Mouse (Mus musculus) adrenal gland, postnatal 10 days (tissue): ENCODE data around the gene Pde5a. TPM values are rescaled to one million over a fixed set of nuclear protein-coding genes. Genes with fewer than 3 reads are reported as not detected.

Experiments
- DNase-seq: peaks from one replicate; pipeline ENCODE4 v3.0.0; 2021; ENCODE audit warnings: mixed read lengths
- total RNA-seq, 2 experiments: library from RNA; stranded (reverse); gene quantifications; 2 replicates each; pipeline ENCODE4 v1.2.3; 2021

The Pde5a gene
- total RNA-seq, 2 experiments from 2014 or later = 20.4 to 21.2 TPM

DNA sequence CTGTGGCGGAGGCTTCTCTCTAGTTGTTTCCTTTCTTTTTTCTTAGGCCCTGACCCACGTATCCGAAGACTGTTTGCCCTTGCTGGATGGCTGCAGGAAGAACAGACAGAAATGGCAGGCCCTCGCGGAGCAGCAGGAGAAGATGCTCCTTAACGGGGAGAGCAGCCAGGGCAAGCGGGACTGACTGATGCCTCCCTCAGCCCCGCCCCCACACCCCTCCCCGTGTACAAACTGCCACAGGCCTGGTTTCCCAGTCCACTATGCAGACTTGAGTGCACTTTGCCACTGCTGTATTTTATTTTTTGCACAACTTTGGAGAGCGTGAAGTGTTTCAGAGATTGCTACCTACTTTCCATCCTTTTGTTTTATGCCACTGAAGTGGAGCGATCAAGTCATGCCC is 126.4 kb downstream of the Pde5a start:
- no peak for DNase-seq

DNA sequence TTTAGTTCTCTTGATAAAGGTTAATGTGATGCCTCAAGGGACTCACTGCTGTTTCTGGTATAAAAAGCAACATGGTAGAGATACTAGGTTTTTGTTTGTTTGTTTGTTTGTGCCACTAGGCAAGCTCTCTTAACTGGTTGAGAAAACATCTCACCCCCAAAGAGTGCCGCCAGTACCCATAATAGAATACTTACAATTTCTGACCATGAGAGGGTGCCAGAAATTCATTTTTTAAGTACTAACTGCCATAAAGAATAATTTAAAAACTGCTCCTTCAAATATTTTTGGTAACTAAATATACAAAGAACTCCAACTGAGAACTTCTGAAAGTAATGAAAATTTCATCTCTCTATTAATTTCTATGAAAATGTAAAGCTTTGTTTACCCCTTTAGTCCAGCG is 131.1 kb downstream of the Pde5a start:
- DNase-seq = no peak

DNA sequence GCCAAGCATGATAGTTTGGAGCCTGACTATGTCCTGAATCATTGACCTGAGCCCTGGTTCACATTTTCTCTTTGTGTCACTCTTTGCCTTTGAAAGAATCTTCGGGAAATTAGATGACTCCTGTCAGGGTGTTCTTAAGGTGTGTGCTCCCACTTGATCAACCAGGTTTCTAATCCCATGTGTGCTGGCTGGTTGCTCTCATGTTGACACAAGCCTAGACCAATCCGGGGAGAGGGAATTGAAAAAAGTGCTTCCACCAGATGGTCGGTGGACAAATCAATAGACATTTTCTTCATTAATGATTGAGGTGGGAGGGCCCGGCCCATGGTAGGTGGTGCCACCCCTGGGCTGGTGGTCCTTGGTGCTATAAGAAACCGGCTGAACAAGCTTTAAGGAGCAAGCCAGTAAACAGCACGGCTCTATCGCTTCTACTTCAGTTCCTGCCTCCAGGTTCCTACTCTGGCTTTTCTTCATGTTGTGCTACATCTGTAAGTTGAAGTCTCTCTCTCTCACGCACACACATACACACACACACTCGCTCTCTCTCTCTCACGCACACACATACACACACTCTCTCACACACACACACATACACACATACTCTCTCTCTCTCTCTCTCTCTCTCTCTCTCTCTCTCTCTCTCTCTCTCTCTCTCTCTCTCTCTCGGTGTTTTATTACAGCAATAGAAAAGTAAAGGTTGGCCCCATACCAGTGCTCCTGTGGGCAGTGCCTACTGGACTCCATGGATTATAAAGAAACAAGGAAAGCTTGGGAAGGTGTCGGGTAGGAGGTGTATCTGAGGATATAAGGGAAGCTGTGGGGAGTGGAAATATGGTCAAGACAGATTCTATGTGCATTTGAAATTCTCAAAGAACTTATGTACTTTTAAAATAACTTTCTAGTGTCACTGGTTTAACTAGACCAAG is 132.1 kb downstream of the Pde5a start:
- DNase-seq = no peak

- no peak for DNase-seq
Measured at GRCm38 (mm10) chr3:122865092-122865491, 136.3 kb downstream of the Pde5a start.

- DNase-seq = no peak
Measured at GRCm38 (mm10) chr3:122868270-122868669, 139.5 kb downstream of the Pde5a start.

DNA sequence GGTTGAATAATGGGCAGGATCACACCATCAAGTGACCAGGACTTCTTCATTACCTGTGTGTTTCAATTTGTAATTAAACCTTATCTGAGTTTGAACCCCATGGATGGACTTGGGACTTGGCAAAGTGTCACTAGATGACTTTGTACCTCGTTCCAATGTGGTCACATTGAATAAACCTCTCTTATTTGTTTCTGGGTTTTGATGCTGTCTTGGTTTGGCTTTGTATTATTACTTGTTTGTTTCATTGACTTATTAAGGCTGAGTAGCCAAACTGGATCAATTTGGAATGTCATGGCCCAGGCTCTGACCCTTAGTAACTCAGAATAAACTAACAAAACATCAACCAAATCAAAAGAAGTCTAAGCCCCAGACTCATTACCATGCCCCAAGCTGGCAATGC is 142.8 kb downstream of the Pde5a start:
- DNase-seq = no peak

GRCm38 (mm10) chr3:122876870-122877269 is 148.1 kb downstream of the Pde5a start:
- no peak for DNase-seq

- no peak for DNase-seq
Measured at GRCm38 (mm10) chr3:122877543-122877942, 148.8 kb downstream of the Pde5a start.

DNA sequence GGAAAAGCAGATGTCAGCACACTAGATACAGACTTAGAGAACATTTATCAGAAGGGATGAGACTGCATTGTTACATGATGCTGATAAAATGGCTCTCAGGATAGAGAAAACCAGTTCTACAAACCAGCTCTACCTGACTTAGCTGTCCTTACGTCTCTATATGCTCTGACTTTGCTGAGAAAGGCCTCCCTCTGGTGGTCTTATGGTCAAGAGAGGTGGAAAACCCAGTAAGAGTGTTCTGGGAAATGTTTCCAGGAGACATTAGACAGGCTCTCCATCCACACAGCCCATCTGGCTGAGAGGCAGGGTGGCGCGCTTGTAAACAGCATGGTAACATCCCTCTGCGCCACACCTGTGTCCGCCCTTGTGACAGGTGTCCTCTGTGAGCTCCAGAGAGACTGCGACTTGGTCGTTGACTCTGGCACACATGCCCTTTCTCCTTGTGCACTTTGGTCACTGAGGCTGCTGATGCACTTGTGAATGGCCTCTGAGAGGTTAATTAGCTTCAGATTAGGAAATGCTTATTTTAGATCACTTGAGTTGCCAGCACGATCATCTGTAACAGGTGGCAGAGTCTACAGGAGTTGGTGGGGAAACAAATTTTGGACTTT is 150.1 kb downstream of the Pde5a start:
- no peak for DNase-seq

DNA sequence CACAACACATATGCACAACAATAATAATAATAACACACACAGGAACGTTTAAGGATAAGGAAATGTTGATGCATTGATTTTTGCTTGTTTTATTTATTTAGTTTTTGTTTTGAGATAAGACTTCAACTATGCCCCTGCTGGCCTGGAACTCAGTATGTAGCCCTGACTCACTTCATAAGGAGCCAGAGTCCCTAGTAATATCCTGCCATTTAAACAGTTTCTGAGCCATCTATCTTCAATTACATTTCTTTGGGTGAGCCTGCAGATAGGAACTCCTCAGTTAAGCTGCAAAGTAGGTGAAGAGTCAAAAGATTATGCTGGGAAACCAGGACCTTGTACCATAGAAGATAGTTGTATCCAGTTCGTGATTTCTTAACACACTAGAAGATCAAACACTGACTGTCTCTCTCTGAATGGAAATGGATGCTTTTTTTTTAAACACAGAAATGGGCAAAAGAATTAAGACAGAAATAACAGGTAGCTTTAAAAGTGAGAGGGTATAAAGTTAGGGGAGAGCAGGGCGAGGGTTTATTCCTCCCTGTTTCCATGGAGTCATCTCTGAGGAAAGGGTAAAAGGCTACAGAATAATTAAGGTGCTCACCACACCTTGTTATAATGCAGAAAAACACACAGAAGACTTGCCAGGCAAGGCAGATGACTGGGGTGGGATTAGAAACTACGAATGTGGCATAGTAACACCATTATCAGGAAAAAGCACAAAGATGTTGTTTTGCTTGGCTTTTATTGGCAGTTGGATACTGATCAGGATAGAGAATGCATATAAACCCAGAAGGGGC is 159.0 kb downstream of the Pde5a start:
- DNase-seq = no peak

GRCm38 (mm10) chr3:122888371-122888819 is 159.6 kb downstream of the Pde5a start:
- no peak for DNase-seq

- no peak for DNase-seq
Measured at GRCm38 (mm10) chr3:122894772-122895171, 166.0 kb downstream of the Pde5a start, which contains the start of gene Fabp2. Gene Fabp2 (plus strand): TSS chr3:122895072.

DNA sequence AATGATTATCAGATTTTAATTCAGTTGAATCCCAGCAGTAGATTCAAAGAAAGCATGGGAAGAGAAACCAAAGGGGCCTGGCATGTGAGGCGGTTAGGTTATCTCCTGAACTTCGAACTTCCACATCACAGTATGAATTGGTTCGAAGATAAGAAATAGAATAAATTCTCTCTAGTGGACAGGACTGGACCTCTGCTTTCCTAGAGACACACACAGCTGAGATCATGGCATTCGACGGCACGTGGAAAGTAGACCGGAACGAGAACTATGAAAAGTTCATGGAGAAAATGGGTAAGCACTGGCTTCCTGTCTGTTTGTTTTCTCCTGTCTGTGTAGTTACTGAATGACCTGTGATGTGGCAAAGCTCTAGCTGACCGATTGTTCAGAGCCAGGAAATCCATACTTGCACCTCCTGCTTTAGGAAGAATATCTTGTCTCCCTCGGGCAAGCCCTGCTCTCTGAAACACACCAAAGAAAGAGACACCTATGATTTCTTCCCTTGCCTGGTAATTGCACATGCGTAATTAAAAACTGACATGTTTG is 166.5 kb downstream of the Pde5a start:
- DNase-seq = no peak

- DNase-seq = no peak
Measured at GRCm38 (mm10) chr3:122898254-122898653, 169.5 kb downstream of the Pde5a start.

DNA sequence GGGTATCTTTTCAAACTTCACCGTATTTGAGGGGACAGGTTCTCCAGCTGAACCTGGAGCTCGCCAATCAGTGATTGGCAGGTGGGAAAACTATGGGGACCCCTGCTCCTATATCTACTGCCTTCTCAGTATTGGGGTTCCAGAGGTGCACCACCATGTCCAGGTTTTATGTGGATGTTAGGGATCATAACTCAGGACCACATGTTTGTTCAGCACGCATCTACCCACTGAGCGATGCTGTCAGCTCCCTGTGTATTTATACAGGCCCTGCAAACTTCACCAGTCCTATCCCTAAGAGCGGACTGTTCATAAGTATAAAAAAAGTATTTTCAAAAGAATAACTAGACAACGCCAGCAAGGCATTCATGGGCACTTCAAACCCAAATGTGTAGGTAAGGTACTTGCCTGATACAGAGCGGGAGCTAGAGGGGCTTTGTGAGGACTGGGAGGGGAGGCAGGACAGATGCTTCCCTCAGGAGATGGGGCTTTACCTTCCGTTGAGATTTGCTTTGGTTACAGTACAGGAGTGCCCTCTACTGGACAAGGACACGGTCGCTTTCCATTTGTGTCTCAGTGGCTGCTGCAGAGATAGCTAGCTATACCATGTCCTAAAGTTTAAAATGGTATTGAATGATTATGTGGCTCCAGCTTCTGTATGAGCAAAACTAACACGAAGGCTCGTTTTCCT is 175.1 kb downstream of the Pde5a start:
- DNase-seq = peak; percentile 67

DNA sequence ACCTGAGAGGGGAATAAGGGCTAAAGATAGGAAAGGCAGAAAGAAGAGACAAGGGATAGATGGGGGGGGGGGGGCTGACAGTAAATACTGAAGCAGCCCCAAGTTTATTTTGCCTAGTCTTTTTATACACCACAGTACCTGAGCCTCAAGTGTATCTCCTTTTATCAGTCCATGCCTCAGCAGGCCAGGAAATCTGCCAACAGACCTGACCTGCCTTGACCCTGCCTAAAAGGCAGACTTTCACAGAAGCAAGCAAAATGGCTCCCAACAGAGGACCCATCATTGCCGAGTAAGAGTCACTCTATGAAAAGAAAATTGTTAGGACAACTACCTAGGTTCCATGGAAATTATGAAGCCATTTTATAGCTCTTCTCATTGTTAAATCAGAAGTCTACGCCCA is 179.1 kb downstream of the Pde5a start:
- DNase-seq = peak; percentile 18

Other genes starting within 250 kb of the Pde5a start
- gene Fnbp1l, start 109.2 kb upstream of the Pde5a start, total RNA-seq = 10 to 100 TPM; 26.4 to 29.3 TPM
- gene Fabp2, start 166.1 kb downstream of the Pde5a start, total RNA-seq = 10 to 100 TPM in 1 of 2 experiments, 1 to 10 TPM in 1; 7.5 to 17.9 TPM
- gene Gm10959, start 190.4 kb downstream of the Pde5a start, total RNA-seq = not detected
- 10 to 100 TPM; 59.1 to 60.4 TPM for gene 1810037I17Rik, start 195.3 kb downstream of the Pde5a start, total RNA-seq